Mouse (Mus musculus) E14TG2a.4 (cell line): ENCODE data around the gene Irgm1.
"Not testable (repeated sequence)": the region's sequence is repeated elsewhere in the genome, so short reads cannot be mapped to it uniquely, and the experiment has no call there.

Experiments
- H3K27me3 ChIP-seq: 2 replicates; pipeline ENCODE4 v1.6.1; 2014; ENCODE audit warnings: low read length, control low read depth; ENCODE audit not compliant: insufficient read depth
- H3K36me3 ChIP-seq: 2 replicates; pipeline ENCODE4 v1.6.1; 2014; ENCODE audit warnings: low read length, control low read depth; ENCODE audit not compliant: insufficient read depth
- H3K4me1 ChIP-seq: replicated peaks from 2 replicates; pipeline ENCODE4 v1.6.1; 2014; ENCODE audit warnings: low read depth, low read length, control low read depth
- H3K4me3 ChIP-seq: replicated peaks from 2 replicates; pipeline ENCODE4 v1.5.1; 2014; ENCODE audit warnings: mild to moderate bottlenecking, low read length
- H3K9me3 ChIP-seq: 2 replicates; pipeline ENCODE4 v1.6.1; 2014; ENCODE audit warnings: low read length, control low read depth
- CTCF ChIP-seq: conservative IDR thresholded peaks from 2 replicates; pipeline ENCODE4 v1.5.1; 2014; ENCODE audit warnings: low read length
- NANOG ChIP-seq: IDR thresholded peaks from 2 replicates; pipeline ENCODE4 v1.6.1; 2014; ENCODE audit warnings: borderline replicate concordance, low read length, mixed read lengths
- POU5F1 ChIP-seq: IDR thresholded peaks from 2 replicates; pipeline ENCODE4 v1.6.1; 2014; ENCODE audit warnings: low read length, borderline replicate concordance

Gene Irgm1

DNA sequence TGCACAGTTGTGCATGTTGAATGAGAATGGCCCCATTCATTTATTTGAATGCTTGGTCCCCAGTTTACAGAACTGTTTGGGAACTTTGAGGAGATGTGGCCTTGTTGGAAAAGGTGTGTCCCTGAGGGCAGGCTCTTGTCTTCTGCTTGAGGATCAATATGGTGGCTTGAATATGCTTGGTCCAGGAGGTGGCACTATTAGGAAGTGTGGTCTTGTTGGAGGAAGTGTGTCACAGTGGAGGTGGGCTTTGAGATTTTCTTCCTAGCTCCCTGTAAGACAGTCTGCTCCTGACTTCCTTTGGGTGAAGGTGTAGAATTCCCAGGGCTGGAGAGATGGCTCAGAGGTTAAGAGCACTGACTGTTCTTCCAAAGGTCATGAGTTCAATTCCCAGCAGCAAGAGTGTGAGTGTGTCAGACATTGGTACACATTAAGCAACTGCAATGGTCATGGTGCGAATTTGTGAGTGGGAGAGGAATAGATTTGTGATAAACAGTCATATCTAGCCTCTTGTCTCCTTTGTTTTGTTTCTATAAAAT is 8.6 kb downstream of the Irgm1 start:
- Histone ChIP-seq H3K4me3 (no peak overlapping the region), H3K36me3 (no peaks in the 10 kb centered on the region), H3K9me3 (no peaks in the 10 kb centered on the region), H3K4me1 (peaks cover 11% of the 10 kb centered on the region), H3K27me3 (peaks cover 11% of the 10 kb centered on the region)
- no peak for TF ChIP-seq NANOG
- TF ChIP-seq CTCF: no peak
- TF ChIP-seq POU5F1: no peak

DNA sequence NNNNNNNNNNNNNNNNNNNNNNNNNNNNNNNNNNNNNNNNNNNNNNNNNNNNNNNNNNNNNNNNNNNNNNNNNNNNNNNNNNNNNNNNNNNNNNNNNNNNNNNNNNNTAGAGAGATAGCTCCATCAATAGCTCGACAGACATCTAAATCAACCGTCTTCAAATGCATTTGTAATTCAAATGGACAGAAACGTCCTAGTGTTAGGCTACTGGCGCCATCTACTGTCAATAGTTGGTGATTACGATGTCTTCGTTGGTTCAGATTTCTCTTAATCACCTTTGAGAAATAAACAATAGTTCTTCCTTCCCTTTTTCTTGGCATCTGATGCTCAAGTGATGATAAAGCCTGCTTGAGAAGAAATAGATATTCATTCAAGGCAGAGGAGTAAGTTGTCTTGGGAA is 12.5 kb downstream of the Irgm1 start:
- H3K36me3 ChIP-seq: no peaks in the 10 kb centered on the region
- H3K4me1 ChIP-seq: peaks cover 34% of the 10 kb centered on the region
- no peak for TF ChIP-seq NANOG
- no peak for TF ChIP-seq POU5F1
- peak; percentile 70 for TF ChIP-seq CTCF
- H3K27me3 ChIP-seq: peaks cover 27% of the 10 kb centered on the region
- H3K4me3 ChIP-seq: peak overlapping the region; percentile 90; the same call in 1 of the 2 replicates
- no peaks in the 10 kb centered on the region for H3K9me3 ChIP-seq

DNA sequence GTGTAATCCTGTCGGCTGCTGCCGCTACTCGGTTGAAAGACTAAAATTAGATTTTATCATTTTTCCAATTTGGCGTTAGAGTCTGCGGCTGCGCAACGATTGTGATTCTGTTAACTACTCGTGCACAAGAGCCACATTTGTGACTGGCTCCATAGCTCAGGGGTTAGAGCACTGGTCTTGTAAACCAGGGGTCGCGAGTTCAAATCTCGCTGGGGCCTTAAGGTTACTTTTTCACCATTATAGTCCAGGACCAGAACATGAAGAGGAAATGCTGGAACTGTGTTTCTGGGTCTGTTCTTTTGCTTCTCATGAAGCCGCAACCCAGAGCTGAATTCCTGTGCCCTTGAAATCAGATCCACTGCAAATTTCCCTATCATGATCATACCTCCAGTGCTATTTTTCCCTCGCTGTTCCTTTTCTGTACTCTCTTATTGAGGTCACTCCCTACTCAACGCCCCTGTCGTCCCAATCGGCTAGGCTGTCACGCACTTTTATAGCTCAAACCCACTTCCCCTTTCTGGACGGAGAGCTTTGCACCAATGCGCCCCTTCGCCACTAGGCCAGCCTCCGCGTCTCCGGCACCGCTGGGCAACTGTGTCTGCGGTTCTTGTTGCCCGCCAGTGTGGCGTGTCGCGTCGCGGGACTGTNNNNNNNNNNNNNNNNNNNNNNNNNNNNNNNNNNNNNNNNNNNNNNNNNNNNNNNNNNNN is 17.9 kb downstream of the Irgm1 start:
- H3K4me3 ChIP-seq: peak overlapping the region; percentile 90
- H3K36me3 ChIP-seq: no peaks in the 10 kb centered on the region
- no peaks in the 10 kb centered on the region for H3K9me3 ChIP-seq
- TF ChIP-seq CTCF: no peak
- no peak for TF ChIP-seq NANOG
- TF ChIP-seq POU5F1: no peak
- peaks cover 51% of the 10 kb centered on the region for H3K27me3 ChIP-seq
- peaks cover 65% of the 10 kb centered on the region for H3K4me1 ChIP-seq

DNA sequence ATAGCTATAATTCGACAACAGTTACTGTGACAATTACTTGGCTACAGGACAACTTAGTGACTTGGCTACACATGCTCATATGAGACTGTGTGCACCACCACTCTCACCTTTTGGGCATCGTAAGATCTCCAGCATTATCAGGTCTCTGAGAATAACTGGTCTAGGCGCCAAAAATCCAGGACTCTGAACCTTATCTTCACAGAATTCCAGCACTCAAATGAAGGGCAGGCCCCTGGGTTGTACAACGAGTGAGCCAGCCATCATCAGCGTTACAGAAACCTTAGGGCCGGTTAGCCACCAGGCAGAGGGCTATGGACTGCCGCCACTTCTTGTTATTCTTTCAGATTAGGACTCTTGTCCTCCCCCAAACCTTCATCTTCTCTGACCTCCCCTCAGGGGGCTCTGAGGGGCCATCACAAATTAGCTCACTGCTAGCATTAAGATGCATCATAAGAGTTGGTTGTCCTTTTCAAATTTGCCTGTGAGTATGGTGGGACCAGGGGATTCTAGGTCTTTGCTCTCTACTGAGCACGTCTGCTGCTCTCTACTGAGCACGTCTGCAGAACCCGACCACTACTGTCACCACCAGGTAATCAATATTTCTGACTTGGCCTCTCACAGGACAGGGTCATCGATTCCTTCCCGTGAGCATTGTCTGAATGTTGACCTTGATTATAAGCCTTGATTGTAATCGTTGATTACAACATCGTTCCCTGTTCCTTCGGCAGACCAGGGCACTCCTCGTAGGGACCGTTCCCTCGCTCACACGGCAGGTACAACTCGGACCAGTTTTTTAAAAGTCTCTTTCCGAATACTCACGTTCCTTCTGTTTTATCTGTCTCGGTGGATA is 18.6 kb downstream of the Irgm1 start:
- H3K4me3 ChIP-seq: peak overlapping the region; percentile 90
- H3K27me3 ChIP-seq: peaks cover 48% of the 10 kb centered on the region
- no peak for TF ChIP-seq NANOG
- TF ChIP-seq POU5F1: no peak
- TF ChIP-seq CTCF: no peak
- peaks cover 65% of the 10 kb centered on the region for H3K4me1 ChIP-seq
- H3K9me3 ChIP-seq: no peaks in the 10 kb centered on the region
- no peaks in the 10 kb centered on the region for H3K36me3 ChIP-seq

DNA sequence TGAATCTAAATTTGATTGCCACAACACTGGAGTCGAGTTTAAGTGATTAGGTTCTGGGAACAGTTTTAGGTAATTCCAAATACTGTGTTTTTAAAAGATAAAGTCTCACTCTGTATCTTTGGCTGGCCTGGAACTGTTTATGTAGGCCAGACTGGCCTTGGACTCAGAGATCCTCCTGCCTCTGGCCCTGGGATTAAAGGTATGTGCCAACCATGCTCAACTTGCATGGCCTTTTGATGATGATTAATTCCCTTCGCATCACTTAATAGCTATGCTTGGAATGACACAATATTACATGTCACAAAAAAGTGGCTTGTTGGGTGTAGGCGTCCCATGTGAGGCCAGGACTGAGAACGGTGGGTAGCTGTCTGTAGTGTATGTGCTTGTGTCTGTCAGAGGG is 19.3 kb downstream of the Irgm1 start:
- H3K27me3 ChIP-seq: peaks cover 44% of the 10 kb centered on the region
- no peak overlapping the region for H3K4me3 ChIP-seq
- TF ChIP-seq POU5F1 (no peak), CTCF (no peak), NANOG (no peak)
- H3K36me3 ChIP-seq: no peaks in the 10 kb centered on the region
- no peaks in the 10 kb centered on the region for H3K9me3 ChIP-seq
- peaks cover 67% of the 10 kb centered on the region for H3K4me1 ChIP-seq

DNA sequence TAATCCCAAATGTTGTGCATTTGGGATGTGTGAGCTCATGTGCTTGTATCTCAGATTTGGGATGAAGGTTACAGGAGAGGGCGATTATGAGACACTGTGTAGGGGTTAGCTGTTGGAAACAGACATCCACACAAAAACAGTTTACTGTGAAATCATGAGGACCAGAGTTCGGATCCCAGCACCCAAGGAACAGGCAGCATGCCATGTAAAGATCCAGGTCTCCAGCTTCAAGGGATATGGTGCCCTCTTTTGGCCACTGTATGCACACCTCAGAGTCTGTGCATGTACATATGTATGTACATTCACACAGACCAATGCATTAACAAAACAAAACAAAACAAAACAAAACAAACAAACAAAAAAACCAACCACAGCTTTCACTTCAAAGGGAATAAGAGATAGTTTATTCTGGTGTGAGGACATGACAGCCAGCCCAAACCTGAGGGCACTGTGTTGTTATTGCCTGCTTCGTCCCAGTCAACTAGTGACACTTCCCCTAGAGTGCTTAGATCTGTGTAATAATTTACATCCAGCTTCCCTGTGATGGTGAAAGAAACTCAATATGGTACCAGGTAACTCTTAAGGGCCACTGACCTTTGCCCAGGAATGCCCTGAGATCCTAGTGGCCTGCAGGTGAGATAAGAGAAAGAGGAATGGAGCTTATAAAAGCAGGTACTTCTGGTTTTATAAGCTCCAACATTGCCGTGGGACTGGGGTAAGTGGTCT is 20.1 kb downstream of the Irgm1 start:
- TF ChIP-seq NANOG (no peak), CTCF (peak; percentile 47)
- H3K4me1 ChIP-seq: peaks cover 66% of the 10 kb centered on the region
- no peak overlapping the region for H3K4me3 ChIP-seq
- H3K27me3 ChIP-seq: peaks cover 44% of the 10 kb centered on the region
- no peaks in the 10 kb centered on the region for H3K36me3 ChIP-seq
- no peaks in the 10 kb centered on the region for H3K9me3 ChIP-seq

DNA sequence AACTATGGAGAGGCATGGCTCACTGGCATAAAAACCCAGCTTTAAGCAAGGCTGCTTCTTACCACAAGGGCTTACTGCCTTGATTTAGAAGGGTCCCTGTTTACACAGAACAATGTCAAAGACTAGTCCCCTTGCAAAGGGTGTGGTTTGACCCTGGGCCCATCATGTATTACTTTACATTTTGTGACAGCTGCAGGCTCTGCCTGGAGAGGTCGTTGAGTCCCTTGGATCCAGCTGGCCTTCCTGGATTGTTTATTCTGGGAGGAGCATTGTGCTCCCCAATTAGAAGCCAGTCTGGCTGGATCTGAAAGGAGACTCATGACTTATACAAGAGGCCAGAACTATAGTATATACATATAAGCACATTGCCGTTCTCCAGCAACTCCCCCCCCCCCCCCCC is 21.2 kb downstream of the Irgm1 start:
- TF ChIP-seq NANOG (no peak), CTCF (no peak), POU5F1 (no peak)
- Histone ChIP-seq H3K36me3 (no peaks in the 10 kb centered on the region), H3K9me3 (no peaks in the 10 kb centered on the region), H3K4me3 (peak overlapping the region; percentile 74), H3K4me1 (peaks cover 74% of the 10 kb centered on the region), H3K27me3 (peaks cover 44% of the 10 kb centered on the region)

DNA sequence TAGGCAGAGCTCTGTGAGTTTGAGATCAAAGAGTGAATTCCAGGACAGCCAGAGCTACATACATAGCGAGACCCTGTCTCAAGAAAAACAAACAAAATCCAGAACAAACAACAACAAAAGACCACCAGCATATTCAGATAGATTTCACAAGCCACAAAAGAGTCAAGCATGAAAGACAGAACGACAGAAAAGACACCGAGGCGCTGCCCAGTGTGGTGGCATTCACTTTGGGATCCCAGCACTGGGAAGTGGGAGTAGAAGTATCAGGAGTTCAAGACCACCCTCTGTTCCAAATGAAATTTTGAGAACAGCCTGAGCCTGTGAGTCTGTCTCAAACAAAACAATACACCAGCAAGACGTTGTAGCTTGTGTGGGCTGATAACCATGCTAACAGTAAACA is 24.6 kb downstream of the Irgm1 start:
- H3K4me1 ChIP-seq: peaks cover 51% of the 10 kb centered on the region
- H3K36me3 ChIP-seq: no peaks in the 10 kb centered on the region
- no peaks in the 10 kb centered on the region for H3K9me3 ChIP-seq
- TF ChIP-seq NANOG (no peak), POU5F1 (no peak), CTCF (no peak)
- H3K27me3 ChIP-seq: peaks cover 21% of the 10 kb centered on the region
- no peak overlapping the region for H3K4me3 ChIP-seq

DNA sequence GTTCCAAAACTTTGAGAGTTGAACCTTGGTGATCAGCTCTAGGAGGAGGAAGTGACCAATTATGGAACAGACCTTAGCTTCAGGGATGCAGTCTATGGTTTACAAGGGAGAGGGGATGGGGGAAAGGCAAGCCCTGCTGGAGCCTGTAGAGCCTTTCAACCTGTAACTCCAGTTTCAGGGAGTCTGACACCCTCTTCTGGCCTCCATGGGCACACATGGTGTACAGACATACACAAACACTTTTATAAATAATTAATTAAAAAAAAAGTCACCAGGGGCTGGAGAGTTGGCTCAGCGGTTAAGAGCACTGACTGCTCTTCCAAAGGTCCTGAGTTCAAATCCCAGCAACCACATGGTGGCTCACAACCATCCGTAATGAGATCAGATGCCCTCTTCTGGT is 25.1 kb downstream of the Irgm1 start:
- H3K4me3 ChIP-seq, H3K36me3 ChIP-seq, H3K9me3 ChIP-seq: not testable (repeated sequence)
- peaks cover 51% of the 10 kb centered on the region for H3K4me1 ChIP-seq
- H3K27me3 ChIP-seq: peaks cover 21% of the 10 kb centered on the region
